Mouse (Mus musculus): ENCODE data around the gene Lzic. TPM values are rescaled to one million over a fixed set of nuclear protein-coding genes. Genes with fewer than 3 reads are reported as not detected.

The Lzic gene
- polyA plus RNA-seq, 1 experiment = 0.58 TPM

- no peaks in the 10 kb centered on the region for H3K4me1 ChIP-seq (ENCODE audit: control insufficient read depth)
- H3K27me3 ChIP-seq (ENCODE audit: control insufficient read depth) = no peaks in the 10 kb centered on the region
- no peaks in the 10 kb centered on the region for H3K9me3 ChIP-seq (ENCODE audit: control insufficient read depth, low read length)
- TF ChIP-seq GATA1 (IDR thresholded peaks at IDR 0.05; ENCODE audit: low read length) = no peak
- H3K36me3 ChIP-seq (ENCODE audit: control insufficient read depth) = peaks cover 71% of the 10 kb centered on the region
- no peak overlapping the region for H3K4me3 ChIP-seq (replicated peaks)
Measured at GRCm38 (mm10) chr4:149496612-149497011, 11.6 kb downstream of the Lzic start.

- Histone ChIP-seq H3K4me3 (replicated peaks) (no peak overlapping the region), H3K9me3 (ENCODE audit: control insufficient read depth, low read length) (no peaks in the 10 kb centered on the region), H3K36me3 (ENCODE audit: control insufficient read depth) (peaks cover 62% of the 10 kb centered on the region), H3K4me1 (ENCODE audit: control insufficient read depth) (no peaks in the 10 kb centered on the region), H3K27me3 (ENCODE audit: control insufficient read depth) (no peaks in the 10 kb centered on the region)
- TF ChIP-seq GATA1 (IDR thresholded peaks at IDR 0.05; ENCODE audit: low read length) = no peak
- TF ChIP-seq TAL1 (IDR thresholded peaks at IDR 0.05; ENCODE audit: low read length) = no peak
Measured at GRCm38 (mm10) chr4:149498901-149499300, 13.9 kb downstream of the Lzic start.

GRCm38 (mm10) chr4:149499790-149500189 lies 14.8 kb downstream of the Lzic start:
- Histone ChIP-seq H3K36me3 (ENCODE audit: control insufficient read depth) (peaks cover 54% of the 10 kb centered on the region), H3K27me3 (ENCODE audit: control insufficient read depth) (no peaks in the 10 kb centered on the region), H3K4me1 (ENCODE audit: control insufficient read depth) (no peaks in the 10 kb centered on the region), H3K4me3 (replicated peaks) (no peak overlapping the region), H3K9me3 (ENCODE audit: control insufficient read depth, low read length) (no peaks in the 10 kb centered on the region)
- TF ChIP-seq TAL1 (IDR thresholded peaks at IDR 0.05; ENCODE audit: low read length) = no peak

- Histone ChIP-seq H3K4me3 (replicated peaks) (no peak overlapping the region), H3K36me3 (ENCODE audit: control insufficient read depth) (peaks cover 21% of the 10 kb centered on the region), H3K9me3 (ENCODE audit: control insufficient read depth, low read length) (no peaks in the 10 kb centered on the region), H3K27me3 (ENCODE audit: control insufficient read depth) (no peaks in the 10 kb centered on the region), H3K4me1 (ENCODE audit: control insufficient read depth) (no peaks in the 10 kb centered on the region)
- TF ChIP-seq TAL1 (IDR thresholded peaks at IDR 0.05; ENCODE audit: low read length) = no peak
- TF ChIP-seq GATA1 (IDR thresholded peaks at IDR 0.05; ENCODE audit: low read length) = no peak
Measured at GRCm38 (mm10) chr4:149504363-149504762, 19.3 kb downstream of the Lzic start.

- no peak for TF ChIP-seq GATA1 (IDR thresholded peaks at IDR 0.05; ENCODE audit: low read length)
- no peak for TF ChIP-seq TAL1 (IDR thresholded peaks at IDR 0.05; ENCODE audit: low read length)
- Histone ChIP-seq H3K4me1 (ENCODE audit: control insufficient read depth) (no peaks in the 10 kb centered on the region), H3K27me3 (ENCODE audit: control insufficient read depth) (no peaks in the 10 kb centered on the region), H3K36me3 (ENCODE audit: control insufficient read depth) (peaks cover 17% of the 10 kb centered on the region), H3K4me3 (replicated peaks) (no peak overlapping the region), H3K9me3 (ENCODE audit: control insufficient read depth, low read length) (no peaks in the 10 kb centered on the region)
Measured at GRCm38 (mm10) chr4:149504858-149505257, 19.8 kb downstream of the Lzic start.

- no peak overlapping the region for H3K4me3 ChIP-seq (replicated peaks)
- no peak for TF ChIP-seq TAL1 (IDR thresholded peaks at IDR 0.05; ENCODE audit: low read length)
- no peak for TF ChIP-seq GATA1 (IDR thresholded peaks at IDR 0.05; ENCODE audit: low read length)
- H3K9me3 ChIP-seq (ENCODE audit: control insufficient read depth, low read length) = no peaks in the 10 kb centered on the region
- no peaks in the 10 kb centered on the region for H3K4me1 ChIP-seq (ENCODE audit: control insufficient read depth)
- peaks cover 12% of the 10 kb centered on the region for H3K36me3 ChIP-seq (ENCODE audit: control insufficient read depth)
- no peaks in the 10 kb centered on the region for H3K27me3 ChIP-seq (ENCODE audit: control insufficient read depth)
Measured at GRCm38 (mm10) chr4:149505261-149505967, 20.4 kb downstream of the Lzic start.

GRCm38 (mm10) chr4:149506904-149507303 lies 21.9 kb downstream of the Lzic start:
- TF ChIP-seq GATA1 (IDR thresholded peaks at IDR 0.05; ENCODE audit: low read length) (no peak), TAL1 (IDR thresholded peaks at IDR 0.05; ENCODE audit: low read length) (no peak)

GRCm38 (mm10) chr4:149511221-149511646 lies 26.2 kb downstream of the Lzic start:
- H3K36me3 ChIP-seq (ENCODE audit: control insufficient read depth) = no peaks in the 10 kb centered on the region
- no peaks in the 10 kb centered on the region for H3K27me3 ChIP-seq (ENCODE audit: control insufficient read depth)
- H3K4me3 ChIP-seq (replicated peaks) = no peak overlapping the region
- H3K4me1 ChIP-seq (ENCODE audit: control insufficient read depth) = no peaks in the 10 kb centered on the region; the same call in 1 of the 2 replicates
- TF ChIP-seq GATA1 (IDR thresholded peaks at IDR 0.05; ENCODE audit: low read length) (no peak), TAL1 (IDR thresholded peaks at IDR 0.05; ENCODE audit: low read length) (no peak)
- H3K9me3 ChIP-seq (ENCODE audit: control insufficient read depth, low read length) = no peaks in the 10 kb centered on the region

More at GRCm38 (mm10) chr4:149506904-149507303, 21.9 kb downstream of the Lzic start:
- H3K4me3 ChIP-seq (replicated peaks) = no peak overlapping the region
- H3K27me3 ChIP-seq (ENCODE audit: control insufficient read depth) = no peaks in the 10 kb centered on the region
- H3K36me3 ChIP-seq (ENCODE audit: control insufficient read depth) = peaks cover 3% of the 10 kb centered on the region; the same call in 1 of the 2 replicates
- H3K9me3 ChIP-seq (ENCODE audit: control insufficient read depth, low read length) = no peaks in the 10 kb centered on the region
- no peaks in the 10 kb centered on the region for H3K4me1 ChIP-seq (ENCODE audit: control insufficient read depth)

- H3K36me3 ChIP-seq (ENCODE audit: control insufficient read depth) = no peaks in the 10 kb centered on the region
- TF ChIP-seq GATA1 (IDR thresholded peaks at IDR 0.05; ENCODE audit: low read length) (no peak), TAL1 (IDR thresholded peaks at IDR 0.05; ENCODE audit: low read length) (no peak)
- no peaks in the 10 kb centered on the region for H3K27me3 ChIP-seq (ENCODE audit: control insufficient read depth)
- H3K9me3 ChIP-seq (ENCODE audit: control insufficient read depth, low read length) = no peaks in the 10 kb centered on the region
- no peak overlapping the region for H3K4me3 ChIP-seq (replicated peaks)
- no peaks in the 10 kb centered on the region; the same call in 1 of the 2 replicates for H3K4me1 ChIP-seq (ENCODE audit: control insufficient read depth)
Measured at GRCm38 (mm10) chr4:149512072-149512471, 27.0 kb downstream of the Lzic start.
